Mouse (Mus musculus) right cerebral cortex, adult 2 months (tissue): ENCODE results near the gene Cacng2.

Experiments
- DNase-seq, 2 experiments: peaks; one replicate each; pipeline ENCODE4 v3.0.0; 2021 to 2022; ENCODE audit warnings: low spot score in 2 of 2

Gene Cacng2

GRCm38 (mm10) chr15:78082841-78083572 is 36.8 kb downstream of the Cacng2 start:
- no peak for DNase-seq

GRCm38 (mm10) chr15:78082149-78082548 is 37.7 kb downstream of the Cacng2 start:
- DNase-seq, result no peak

GRCm38 (mm10) chr15:78081384-78081783 is 38.4 kb downstream of the Cacng2 start:
- DNase-seq, result no peak

DNA sequence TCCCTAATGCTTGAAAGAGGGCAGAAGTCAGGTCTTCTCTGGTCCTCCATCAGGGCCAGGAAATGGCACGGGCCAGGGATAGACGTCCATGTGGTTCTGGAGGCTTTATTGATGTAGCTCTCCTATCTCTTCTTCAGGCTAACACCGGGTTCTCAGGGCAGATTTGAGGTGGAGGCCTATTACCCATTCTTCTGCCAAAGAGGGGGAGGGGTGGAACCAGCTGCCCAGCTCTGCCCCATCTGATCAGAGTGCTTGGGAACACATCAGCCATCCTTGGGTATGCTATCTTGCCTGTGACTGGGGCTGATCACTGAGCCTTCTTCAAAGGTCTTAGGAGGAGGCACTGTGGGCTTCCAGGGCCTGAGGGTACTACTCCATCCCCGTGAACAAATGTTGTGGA is 39.5 kb downstream of the Cacng2 start:
- DNase-seq, result no peak

DNA sequence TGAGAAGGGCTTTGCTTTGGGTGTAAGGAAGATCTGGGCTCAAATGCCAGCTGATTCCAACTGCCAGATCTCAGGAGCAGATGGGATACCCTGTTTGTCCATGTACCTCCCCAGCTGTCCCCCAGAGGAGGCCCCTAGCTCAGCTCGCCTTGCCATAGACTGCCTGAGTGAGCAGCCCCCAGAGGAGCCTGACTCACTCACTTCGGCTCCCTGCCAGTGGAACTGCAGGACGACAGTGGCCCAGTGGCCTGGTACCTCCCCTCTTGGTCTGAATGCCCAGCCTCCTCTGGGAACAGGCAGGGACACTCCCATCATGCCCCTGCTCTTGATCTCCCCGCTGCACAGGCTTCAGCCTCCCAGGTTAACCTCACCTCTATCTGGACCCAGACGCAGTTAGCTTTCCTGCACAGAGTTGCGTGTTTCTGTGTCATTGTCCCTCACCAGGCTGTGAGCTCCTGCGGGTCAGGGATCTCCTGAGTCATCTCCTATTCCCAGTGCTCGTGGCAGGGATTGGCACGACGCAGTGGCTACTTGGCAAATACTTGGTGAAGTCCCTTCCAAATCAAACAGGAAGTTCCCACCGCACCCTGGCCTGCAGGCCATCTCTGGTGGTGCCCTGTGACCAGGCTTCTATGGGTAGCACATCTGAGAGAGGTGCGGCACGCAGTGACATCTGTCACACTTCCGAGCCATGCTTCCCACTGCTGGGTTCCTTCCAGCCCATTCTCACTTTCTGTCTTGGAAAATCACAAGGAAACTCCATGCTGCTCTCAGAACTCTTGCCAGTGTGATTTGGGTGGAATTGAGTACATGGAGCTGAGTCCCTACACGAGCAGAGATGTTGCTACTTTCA is 40.8 kb downstream of the Cacng2 start:
- peak in 1 of 2 experiments; percentile 30 for DNase-seq

DNA sequence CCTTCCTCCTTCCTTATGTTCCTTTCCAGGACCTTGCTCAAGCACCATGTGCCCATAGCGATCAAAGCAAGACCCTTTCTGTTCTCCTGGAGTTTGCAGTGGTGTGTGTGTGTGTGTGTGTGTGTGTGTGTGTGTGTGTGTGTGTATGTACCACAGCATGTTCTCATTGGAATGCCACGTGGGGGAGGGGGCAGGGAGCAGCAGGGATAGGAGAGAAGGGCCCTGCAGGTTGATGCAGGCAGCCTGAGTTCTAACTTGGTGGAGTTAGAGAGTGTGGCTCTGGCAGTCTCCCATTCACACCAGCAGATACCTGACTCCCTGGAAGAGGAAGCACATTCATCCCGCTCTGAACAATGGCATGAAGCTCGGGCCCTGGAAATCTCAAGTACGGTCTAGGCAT is 41.6 kb downstream of the Cacng2 start:
- DNase-seq, result no peak

- no peak for DNase-seq
Measured at GRCm38 (mm10) chr15:78075921-78076320, 43.9 kb downstream of the Cacng2 start.

DNA sequence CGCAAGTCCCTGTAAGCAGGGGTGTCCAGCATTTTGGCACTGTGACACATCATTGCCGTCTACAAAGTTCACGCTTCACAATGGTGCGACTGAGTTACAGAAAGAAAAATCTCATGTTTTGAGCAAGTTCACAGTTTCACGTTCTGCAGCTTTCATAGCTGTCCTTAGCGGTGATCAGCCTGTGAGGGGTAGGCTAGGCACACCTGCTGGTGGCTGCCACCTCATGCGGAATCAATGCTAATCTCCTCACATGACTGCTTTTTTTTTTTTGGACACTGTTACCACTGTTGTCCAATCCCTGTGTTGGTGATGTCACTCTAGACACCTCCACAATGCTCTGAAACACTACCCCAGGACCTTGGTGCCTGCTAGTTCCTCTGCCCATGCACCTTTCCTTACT is 46.7 kb downstream of the Cacng2 start:
- DNase-seq, result no peak

DNA sequence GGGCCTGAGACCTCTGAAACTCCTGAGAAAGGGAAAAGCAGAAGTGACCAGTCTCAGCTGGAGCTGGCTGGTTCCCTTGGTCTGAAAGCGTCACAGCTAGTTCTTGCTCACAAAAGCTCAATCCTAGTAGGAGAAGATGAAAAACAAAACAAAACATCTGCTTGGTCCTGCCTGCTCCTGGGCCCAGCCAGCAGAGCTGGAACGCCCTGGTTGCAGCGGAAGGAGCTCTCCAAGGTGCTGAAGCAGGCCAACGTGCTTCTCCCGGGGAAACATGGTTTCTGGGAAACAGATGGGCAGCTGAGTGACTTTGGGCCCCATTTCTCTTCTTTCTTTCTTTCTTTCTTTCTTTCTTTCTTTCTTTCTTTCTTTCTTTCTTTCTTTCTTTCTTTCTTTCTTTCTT is 53.4 kb downstream of the Cacng2 start:
- no peak for DNase-seq

DNA sequence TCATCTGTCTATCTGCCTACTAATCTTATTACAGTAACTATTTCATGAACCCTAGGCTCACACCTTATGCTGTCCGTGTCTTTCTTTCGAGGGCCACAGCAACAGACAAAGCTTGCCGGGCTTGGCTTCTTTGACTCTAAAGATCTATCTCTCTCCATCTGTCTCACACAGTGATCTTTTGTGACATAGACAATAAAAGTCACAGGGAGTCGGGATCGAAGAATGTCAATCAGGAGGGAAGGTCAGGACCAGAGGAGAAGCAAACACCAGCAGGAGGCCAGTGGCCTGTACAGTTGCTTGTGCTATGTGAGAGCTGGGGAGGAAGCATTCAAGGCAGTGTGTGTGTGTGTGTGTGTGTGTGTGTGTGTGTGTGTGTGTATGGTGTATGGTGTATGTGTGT is 54.3 kb downstream of the Cacng2 start:
- no peak for DNase-seq

- DNase-seq, result peak in 1 of 2 experiments; percentile 43
Measured at GRCm38 (mm10) chr15:78064340-78064739, 55.5 kb downstream of the Cacng2 start.

DNA sequence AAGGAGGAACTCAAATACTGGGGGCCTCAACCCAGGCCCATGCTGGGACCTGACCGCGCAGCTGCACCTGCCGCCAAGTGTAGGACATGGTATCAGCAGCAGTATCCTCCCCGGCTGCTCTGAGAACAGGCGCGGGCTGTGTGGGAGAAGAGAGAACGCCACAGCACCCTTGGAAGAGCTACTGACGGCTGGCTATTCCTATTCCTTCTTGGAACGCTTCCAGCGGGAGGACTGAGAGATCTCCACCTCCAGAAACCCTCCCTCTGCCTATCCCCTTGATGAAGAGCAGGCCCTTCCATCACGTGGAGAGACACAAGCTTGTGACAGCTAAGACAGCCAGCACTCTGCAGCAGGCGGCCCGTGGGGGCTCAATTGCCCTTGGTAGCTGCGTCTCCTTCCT is 57.4 kb downstream of the Cacng2 start:
- peak; percentile 69 to 73 for DNase-seq

DNA sequence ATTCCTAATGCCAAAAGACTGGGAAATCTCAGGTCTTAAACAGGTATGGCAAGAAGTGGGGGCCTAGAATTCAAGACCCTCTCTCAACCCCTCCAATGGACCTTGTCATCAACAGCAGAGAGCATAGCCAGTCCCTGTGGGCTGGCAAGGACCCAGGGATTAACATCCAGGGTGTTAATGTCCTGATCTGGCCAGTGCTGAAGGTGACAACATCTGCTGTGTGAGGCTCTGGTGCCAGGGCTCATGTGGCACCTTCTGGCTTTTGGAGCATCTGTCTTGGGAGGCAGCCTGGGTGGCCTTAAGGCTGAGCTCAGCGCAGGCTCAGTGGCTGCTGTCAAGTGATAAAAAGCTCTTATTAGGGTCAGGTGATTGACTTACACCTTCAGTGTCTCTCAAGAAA is 62.9 kb downstream of the Cacng2 start:
- no peak for DNase-seq

GRCm38 (mm10) chr15:78050682-78051081 is 69.1 kb downstream of the Cacng2 start:
- DNase-seq, result peak; percentile 46

DNA sequence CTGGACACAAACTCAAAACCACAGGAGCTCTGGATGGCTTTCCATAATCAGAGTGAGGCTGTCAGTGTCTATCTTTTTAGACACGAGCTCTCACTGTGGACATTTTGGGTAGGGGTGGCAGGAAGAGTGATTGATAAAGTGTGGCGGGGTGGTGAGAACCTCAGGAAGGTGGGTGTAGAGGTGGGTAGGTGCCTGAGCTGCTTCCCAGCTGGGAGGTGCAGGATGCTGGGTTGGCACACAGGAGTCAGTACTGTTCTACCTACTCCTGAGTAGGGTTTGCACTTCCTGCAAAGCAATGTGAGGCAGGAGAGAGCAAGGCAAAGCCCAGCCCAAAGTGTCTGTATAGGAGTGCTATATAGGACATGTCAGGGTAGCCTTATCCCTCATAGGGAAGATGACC is 69.9 kb downstream of the Cacng2 start:
- DNase-seq, result peak in 1 of 2 experiments; percentile 27

DNA sequence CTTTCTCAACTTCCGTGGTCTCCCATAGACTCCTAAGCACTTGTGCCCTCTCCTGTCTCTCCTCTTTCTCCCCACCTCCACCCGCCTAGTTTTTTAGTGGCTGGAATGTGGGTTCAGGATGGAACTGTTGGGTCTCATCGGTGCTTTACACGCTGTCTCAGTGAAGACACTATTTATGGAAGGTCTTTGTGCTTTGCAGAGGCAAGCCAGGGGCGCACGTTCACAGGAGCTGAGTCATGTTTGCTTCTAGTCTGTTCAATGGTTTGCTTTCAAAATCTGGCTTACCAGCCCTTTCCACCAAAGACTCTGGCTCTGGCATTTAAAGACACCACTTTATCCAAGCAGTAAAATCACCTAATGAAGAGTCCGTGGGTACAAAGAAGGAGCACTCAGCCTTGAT is 74.0 kb downstream of the Cacng2 start:
- peak; percentile 57 to 58 for DNase-seq

- peak in 1 of 2 experiments; percentile 44 for DNase-seq
Measured at GRCm38 (mm10) chr15:78045314-78045713, 74.5 kb downstream of the Cacng2 start.

DNA sequence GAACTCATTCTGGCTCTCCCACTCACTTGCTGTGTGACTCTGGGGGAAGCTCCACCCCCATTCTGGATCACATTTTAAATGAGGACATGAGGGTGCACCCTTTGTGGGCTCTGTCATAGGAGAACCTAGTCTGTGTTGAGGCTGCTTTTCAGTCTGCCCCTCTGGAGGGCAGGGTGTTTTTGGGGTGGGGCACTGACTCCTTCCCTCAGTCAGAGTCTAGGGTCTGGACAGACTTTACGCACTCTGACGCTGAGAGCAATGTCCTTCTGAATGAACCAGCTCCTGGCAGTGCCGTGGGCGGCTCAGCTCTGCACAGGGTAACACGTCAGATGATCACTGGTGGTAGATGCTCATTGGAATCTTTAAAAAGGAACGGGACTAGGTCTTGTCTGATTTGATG is 75.0 kb downstream of the Cacng2 start:
- peak; percentile 68 to 78 for DNase-seq

- DNase-seq, result no peak
Measured at GRCm38 (mm10) chr15:78042706-78043105, 77.1 kb downstream of the Cacng2 start.

DNA sequence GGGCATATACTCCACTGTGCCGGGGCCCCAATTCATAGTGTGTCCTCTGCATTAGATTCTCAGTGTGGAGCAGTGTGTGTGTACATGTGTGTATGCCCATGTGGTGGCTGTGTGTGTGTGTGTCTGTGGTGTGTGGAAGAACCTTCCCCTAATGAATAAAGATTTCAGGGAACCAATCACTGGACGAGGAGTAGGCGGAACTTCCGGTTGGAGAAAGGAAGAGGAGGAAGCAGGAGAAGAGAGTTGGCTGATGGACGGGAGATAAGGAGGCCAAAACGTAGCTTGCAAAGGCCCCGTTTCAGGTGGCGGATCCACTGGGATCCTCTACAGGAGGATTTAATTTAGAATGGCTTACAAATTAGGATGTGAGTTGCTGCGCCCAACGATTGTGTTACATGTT is 82.2 kb downstream of the Cacng2 start:
- DNase-seq, result no peak

DNA sequence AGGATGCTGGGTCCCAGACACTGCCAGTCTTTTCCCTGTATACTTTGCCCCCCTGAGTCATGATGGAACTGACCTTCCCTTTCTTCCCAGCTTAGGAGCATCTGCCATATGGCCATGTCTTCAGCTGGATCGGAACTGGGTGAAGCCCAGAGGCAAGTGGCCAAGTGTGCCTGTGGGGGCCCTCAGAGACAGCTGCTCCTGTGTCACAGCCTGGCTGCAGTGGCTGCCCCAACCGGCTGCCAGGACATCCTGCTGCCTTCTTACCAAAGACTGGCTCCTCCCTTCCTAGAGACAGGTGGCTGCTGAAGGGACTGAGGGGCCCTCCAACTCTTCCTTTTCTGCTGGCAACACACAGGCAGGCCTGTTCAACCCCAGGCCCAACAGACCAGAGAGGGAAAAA is 83.2 kb downstream of the Cacng2 start:
- DNase-seq, result no peak

DNA sequence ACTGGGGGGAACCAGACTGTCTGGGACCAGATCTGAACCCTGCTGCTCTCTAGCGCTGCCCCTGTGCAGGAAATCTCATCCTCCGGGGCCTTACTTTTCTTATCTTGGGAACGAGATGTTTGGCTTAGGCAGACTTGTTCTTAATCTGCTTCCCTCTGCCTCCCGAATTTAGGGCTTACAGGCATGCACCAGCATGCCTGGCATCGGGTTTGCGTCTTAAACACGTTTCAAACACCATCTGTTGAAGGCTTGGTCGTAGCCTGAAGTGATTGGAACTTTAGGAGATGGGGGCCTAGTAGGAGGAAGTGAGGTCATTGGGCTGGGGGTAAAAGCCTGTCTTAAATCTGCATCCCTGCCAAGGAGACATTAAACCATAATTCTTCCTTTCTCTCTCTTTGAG is 89.9 kb downstream of the Cacng2 start:
- DNase-seq, result no peak

DNA sequence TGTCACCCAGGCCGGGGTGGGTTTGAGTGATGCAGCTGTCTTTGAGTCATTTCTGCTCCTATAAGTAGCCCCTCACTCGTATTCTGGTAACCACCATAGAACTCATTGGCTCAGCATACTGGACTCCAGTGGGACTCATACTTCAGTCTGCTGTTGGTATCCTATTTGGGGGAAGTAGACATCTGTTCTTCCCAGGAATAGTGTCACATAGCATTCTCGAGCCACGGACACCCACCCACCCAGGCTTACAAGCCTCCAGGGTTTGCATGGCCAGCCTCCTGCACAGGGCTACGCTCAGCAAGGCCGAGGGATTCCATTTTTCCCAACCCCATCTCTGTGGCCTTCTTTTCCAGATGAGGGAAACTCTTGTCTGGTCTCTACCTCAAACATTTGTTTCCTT is 93.3 kb downstream of the Cacng2 start:
- peak; percentile 40 to 46 for DNase-seq
